Mouse (Mus musculus) embryonic facial prominence, embryonic 10.5 days (tissue): Measurements from ENCODE around the gene Zfp185. TPM values are rescaled to one million over a fixed set of nuclear protein-coding genes. Genes with fewer than 3 reads are reported as not detected.
A peak's percentile ranks its signal among the peaks of the same experiment; 100 is the strongest.

ENCODE experiments used
- DNase-seq: peaks from one replicate; pipeline ENCODE4 v3.0.0-alpha.2; 2017; ENCODE audit warnings: low spot score
- H3K27ac ChIP-seq: fragments of 300-500 bp; sonication (generic); replicated peaks from 2 replicates; pipeline ENCODE4 v1.5.1; 2016; ENCODE audit warnings: mild to moderate bottlenecking
- H3K27me3 ChIP-seq: fragments of 300-500 bp; sonication (generic); replicated peaks from 2 replicates; pipeline ENCODE4 v1.6.1; 2016; ENCODE audit warnings: low read depth, mild to moderate bottlenecking; ENCODE audit not compliant: poor library complexity, severe bottlenecking
- H3K36me3 ChIP-seq: fragments of 300-500 bp; sonication (generic); replicated peaks from 2 replicates; pipeline ENCODE4 v1.6.1; 2016; ENCODE audit warnings: mild to moderate bottlenecking, moderate library complexity
- H3K4me1 ChIP-seq: fragments of 300-500 bp; sonication (generic); 2 replicates; pipeline ENCODE4 v1.6.1; 2016
- H3K4me3 ChIP-seq: fragments of 300-500 bp; sonication (generic); 2 replicates; pipeline ENCODE4 v1.5.1; 2016; ENCODE audit warnings: mild to moderate bottlenecking, moderate library complexity
- H3K9me3 ChIP-seq: fragments of 300-500 bp; sonication (generic); 2 replicates; pipeline ENCODE4 v1.6.1; 2016; ENCODE audit warnings: mild to moderate bottlenecking
- WGBS: fragments of 180-500 bp; shearing (Covaris S2); methylation state at CpG from one replicate; pipeline ENCODE4 v1.1.7; 2016; 5-methylcytosine and 5-hydroxymethylcytosine counted together
- polyA plus RNA-seq: library from polyadenylated mRNA; unstranded; fragments of >200 nt; fragmentation: Nextera tagmentation; extraction: Ambion mirVana; gene quantifications from 2 replicates; pipeline ENCODE4 v1.2.1, GENCODE M21; 2016

The Zfp185 gene
- polyA plus RNA-seq, 1 experiment from 2014 or later: 5.6 TPM

DNA sequence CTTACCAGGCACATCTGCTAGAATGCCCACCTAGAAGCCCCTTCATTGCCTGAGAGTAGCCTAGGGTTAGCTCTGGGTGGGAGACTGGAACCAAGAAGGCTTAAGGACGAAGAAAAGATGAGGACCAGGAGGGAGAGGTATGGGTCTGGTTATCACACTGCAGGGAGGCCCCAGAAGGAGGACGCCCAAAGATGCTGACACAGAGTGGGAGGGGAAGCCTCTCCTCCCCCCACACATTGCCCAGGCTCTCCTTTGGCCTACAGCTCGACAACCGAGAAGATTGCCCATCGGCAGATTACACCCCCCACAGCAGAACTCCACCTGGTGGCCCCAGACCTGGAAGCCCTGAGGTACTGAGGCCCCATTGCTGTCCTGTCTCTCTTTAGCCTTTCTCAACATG lies 16.0 kb downstream of the Zfp185 start:
- Histone ChIP-seq H3K4me3 (no peak overlapping the region), H3K36me3 (no peaks in the 10 kb centered on the region), H3K9me3 (no peaks in the 10 kb centered on the region), H3K27me3 (peaks cover 22% of the 10 kb centered on the region), H3K27ac (no peak overlapping the region), H3K4me1 (no peaks in the 10 kb centered on the region)
- WGBS: 82% methylated on average over 5 of the region's 5 CpGs
- DNase-seq: no peak

DNA sequence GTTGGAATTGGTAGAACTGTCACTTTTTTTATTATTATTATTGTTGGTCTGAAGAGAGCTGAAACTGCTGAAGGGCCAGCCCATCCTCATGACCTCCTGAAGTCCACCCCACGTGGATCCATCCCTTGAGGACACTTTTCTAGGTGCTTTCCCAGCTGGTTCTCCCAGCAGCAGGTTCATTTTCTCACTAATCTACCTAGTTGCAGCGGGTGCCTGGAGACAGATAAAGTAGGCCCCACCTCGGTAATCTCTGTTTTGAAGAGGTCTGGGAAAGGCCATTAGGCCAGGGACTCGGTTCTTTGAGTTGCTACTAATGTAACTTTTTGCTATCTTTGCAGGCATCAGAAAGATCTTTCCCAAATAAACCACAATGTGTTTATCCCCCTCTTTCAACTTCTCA lies 18.5 kb downstream of the Zfp185 start:
- Histone ChIP-seq H3K27ac (no peak overlapping the region), H3K4me3 (no peak overlapping the region), H3K27me3 (peaks cover 12% of the 10 kb centered on the region), H3K9me3 (no peaks in the 10 kb centered on the region), H3K36me3 (no peaks in the 10 kb centered on the region), H3K4me1 (no peaks in the 10 kb centered on the region)
- DNase-seq: no peak
- WGBS: 70% methylated on average over 4 of the region's 4 CpGs

DNA sequence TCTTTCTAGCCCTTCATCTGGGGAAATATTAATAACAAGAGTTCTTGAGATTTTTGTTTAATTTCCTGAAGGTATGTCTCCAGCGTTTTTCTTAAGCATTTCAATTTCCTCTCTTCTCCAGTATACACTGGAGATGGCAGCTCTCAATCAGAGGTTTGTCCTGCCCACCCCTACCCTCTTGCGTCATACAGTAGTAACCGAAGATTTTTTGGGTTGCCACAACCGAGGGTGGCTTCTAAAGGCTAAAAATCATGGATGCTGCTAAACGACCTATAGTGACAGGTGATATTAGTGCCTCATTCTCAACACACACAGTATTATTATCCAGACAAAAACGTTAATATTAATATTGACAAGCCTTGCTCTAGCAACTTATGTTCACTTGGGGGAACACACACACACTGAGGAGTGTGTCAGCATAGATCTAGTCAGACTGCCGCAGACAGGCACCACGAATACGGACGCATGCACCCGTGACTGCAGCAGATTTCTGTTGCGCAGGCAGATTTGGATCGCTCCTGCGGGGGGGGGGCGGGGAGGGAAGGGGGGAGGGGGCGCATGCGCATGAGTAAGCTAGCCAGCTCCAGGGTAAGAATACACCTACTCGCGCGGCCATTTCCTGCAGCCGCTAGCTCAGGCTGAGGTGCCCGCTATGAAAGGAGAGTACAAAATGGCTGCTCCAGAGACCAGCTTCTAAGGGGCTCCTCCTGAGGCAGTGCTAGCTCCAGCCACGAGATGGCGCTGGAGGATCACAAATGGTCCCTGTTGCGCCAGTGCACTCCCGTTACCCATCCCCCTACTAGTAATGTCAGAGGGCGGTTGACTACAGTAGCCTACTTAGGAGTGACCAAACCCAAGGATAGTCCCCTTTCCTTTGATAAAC lies 20.7 kb downstream of the Zfp185 start:
- Histone ChIP-seq H3K4me1 (no peaks in the 10 kb centered on the region), H3K27me3 (peaks cover 13% of the 10 kb centered on the region; the same call in 1 of the 2 replicates), H3K9me3 (no peaks in the 10 kb centered on the region), H3K4me3 (peak overlapping the region; percentile 51), H3K27ac (peak overlapping the region; percentile 61), H3K36me3 (no peaks in the 10 kb centered on the region)
- DNase-seq: peak; percentile 92
- 20% methylated on average over 26 of the region's 27 CpGs for WGBS

DNA sequence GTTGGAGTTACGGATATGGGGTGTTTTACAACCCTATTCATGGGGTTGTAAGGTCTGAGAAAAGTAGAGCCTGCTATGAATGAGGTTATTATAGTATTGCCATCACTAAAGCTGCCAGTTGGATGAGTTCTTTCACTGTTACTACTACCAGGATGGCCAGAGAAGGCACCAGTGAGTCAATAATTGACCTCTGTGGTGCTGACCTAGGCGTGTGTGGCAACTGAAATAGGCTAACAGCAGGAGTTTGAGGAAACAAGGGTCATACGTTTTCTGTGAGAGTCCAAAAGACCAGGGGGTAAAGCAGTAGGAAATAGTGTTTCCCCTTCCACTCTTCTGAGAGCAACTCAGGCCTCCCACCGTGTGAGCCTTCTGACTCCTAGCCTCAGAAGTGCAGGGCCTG lies 25.7 kb downstream of the Zfp185 start:
- no peak for DNase-seq
- H3K9me3 ChIP-seq: no peaks in the 10 kb centered on the region
- H3K4me3 ChIP-seq: no peak overlapping the region
- no peaks in the 10 kb centered on the region for H3K36me3 ChIP-seq
- 60% methylated on average over 4 of the region's 4 CpGs for WGBS
- H3K27ac ChIP-seq: no peak overlapping the region
- H3K4me1 ChIP-seq: no peaks in the 10 kb centered on the region
- H3K27me3 ChIP-seq: peaks cover 25% of the 10 kb centered on the region; the same call in 1 of the 2 replicates

DNA sequence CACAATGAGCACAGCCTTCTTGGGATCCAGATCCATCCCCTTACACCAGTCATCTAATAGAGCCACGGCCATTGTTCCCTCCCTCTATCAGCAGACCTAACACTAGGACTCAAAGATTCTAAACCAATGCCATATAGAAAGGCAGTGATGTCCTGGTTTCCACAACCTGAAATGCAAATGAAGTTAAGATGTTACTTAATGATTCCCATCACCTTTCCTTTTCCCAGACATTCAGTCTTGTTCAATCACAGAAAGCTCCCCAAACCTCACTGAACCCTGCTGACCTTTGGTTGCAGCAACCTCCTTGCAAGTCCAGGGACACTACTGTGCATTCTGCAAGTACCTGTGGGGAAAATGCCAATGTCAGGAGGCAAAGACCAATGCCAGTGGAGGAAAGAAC lies 49.9 kb downstream of the Zfp185 start, which contains the start of gene Pnma5:
Gene Pnma5, minus strand, starts transcription at position 101 of the 400 bp plus-strand sequence.
- Histone ChIP-seq H3K36me3 (no peaks in the 10 kb centered on the region), H3K27me3 (peaks cover 16% of the 10 kb centered on the region), H3K9me3 (no peaks in the 10 kb centered on the region), H3K4me3 (no peak within 1 kb of the TSS), H3K4me1 (no peaks in the 10 kb centered on the region), H3K27ac (no peak within 1 kb of the TSS)
- no peak for DNase-seq
- 77% methylated on average over 1 of the region's 1 CpGs for WGBS

DNA sequence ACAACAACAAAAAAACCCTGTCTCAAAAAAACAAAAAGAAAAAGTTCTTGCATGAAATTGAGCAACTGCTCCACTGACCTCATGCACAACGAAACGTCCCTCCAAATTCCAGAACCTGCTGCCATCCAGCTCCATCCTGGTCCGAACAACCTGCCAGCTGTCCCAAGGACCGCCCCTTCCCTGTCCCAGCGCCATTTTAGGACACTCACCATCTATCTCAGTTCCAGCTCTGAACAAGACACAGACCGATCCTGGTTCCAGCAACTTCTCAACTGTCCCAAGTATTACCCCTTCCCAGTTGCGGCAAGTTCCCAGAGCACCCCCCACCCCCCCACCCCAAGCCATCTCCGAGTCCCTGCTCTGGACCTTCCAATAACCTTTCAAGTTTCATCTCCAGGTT lies 51.7 kb downstream of the Zfp185 start:
- Histone ChIP-seq H3K27me3 (peaks cover 16% of the 10 kb centered on the region), H3K9me3 (no peaks in the 10 kb centered on the region), H3K4me1 (no peaks in the 10 kb centered on the region), H3K36me3 (no peaks in the 10 kb centered on the region), H3K27ac (no peak overlapping the region), H3K4me3 (no peak overlapping the region)
- WGBS: 82% methylated on average over 8 of the region's 8 CpGs
- DNase-seq: no peak

DNA sequence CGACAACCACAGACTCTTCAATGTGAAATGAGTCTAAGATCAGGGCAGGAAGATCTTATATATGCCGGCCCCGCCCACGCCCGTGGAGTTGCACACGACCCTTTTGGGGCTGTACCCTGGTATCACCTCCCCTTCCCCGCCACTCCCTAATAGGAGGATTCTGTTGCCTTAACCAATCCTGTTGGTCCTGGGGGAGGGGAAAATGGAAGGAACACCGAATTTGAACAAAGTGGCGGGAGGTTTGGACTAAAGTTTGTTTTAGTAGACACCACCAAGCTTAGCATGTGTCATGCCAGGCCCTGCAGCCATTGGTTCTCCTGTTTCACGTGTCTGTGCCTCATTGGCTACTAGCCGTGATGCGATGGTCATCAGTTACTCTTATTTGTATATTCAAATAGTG lies 52.5 kb downstream of the Zfp185 start:
- DNase-seq: no peak
- no peak overlapping the region for H3K27ac ChIP-seq
- H3K36me3 ChIP-seq: no peaks in the 10 kb centered on the region
- no peak overlapping the region for H3K4me3 ChIP-seq
- H3K27me3 ChIP-seq: peaks cover 16% of the 10 kb centered on the region
- H3K9me3 ChIP-seq: no peaks in the 10 kb centered on the region
- 80% methylated on average over 12 of the region's 12 CpGs for WGBS
- H3K4me1 ChIP-seq: no peaks in the 10 kb centered on the region

DNA sequence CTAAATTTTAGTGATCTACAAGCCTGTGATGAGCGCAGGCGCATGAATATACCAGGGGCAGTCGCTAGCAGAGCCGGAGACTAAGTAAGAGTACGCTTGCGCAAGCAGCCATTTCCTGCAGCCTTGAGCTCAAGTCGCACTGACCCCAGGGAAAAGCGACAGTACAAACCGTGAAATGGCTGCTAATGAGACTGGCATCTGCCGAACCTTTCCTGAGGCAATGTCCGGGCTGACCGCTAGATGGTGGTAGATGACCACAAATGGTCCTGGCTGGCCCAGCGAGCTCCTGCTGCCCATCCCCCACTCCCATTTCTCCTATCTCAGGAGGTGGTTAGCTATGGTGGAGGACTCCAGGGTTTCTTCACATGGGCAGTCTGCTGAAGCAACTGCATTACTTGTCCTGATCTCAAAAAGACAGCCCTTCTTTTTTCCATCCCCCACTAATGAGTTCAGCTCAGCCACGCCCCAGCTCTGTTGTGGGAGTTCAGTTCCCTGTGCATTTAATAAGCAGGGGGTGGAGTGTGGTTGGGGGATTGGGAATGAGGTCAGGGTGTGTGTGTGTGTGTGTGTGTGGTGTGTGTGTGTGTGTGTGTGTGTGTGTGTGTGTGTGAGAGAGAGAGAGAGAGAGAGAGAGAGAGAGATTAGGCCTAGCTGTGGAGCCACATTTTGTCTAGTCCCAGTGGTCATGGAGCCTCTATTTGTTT lies 66.9 kb downstream of the Zfp185 start:
- Histone ChIP-seq H3K27ac (peak overlapping the region; percentile 59), H3K27me3 (no peaks in the 10 kb centered on the region), H3K4me1 (no peaks in the 10 kb centered on the region), H3K9me3 (no peaks in the 10 kb centered on the region), H3K36me3 (no peaks in the 10 kb centered on the region), H3K4me3 (peak overlapping the region; percentile 34; the same call in 1 of the 2 replicates)
- DNase-seq: peak; percentile 90
- 19% methylated on average over 14 of the region's 14 CpGs for WGBS

DNA sequence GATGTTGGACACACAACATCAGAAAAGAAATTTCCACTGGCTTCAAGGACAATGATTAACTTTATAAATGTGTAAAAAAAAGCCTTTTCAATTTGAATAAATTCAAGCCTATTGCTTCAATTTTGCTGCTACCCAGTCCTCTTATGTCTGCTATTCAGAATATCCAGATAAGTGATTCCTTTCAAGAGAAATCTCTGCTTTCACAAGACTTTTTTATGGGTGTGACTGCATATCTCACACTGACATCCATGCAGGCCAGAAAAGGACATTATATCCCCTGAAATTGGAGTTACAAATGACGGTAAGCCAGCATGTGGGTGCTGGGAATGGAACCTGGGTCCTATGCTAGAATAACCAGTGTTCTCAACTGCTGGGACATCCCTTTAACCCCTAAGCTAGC lies 74.4 kb downstream of the Zfp185 start:
- Histone ChIP-seq H3K9me3 (no peaks in the 10 kb centered on the region), H3K4me3 (no peak overlapping the region), H3K27me3 (peaks cover 34% of the 10 kb centered on the region), H3K36me3 (no peaks in the 10 kb centered on the region), H3K4me1 (peaks cover 8% of the 10 kb centered on the region), H3K27ac (no peak overlapping the region)
- no peak for DNase-seq
- WGBS: 83% methylated on average over 1 of the region's 1 CpGs

DNA sequence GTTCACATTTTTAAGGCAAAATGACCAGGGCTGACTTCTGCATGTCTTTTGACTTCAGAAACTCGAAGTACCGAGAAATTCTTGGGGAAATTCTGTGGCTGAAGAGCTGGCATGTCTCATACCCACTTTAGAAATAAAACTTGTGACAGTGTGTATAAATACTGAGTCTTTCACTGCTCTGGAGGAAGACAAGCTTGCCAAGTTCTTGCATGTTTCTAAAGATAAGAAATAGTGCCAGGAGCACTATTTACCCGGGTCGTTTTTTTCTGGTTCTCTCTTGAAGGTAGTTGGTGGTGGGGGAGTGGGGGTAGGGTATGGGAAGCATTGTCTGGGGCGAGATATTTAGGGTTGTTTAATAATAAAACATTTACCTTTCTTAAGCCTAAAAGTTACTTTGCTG lies 75.2 kb downstream of the Zfp185 start:
- Histone ChIP-seq H3K4me1 (peaks cover 8% of the 10 kb centered on the region), H3K9me3 (no peaks in the 10 kb centered on the region), H3K4me3 (no peak overlapping the region), H3K36me3 (no peaks in the 10 kb centered on the region), H3K27ac (no peak overlapping the region), H3K27me3 (peaks cover 34% of the 10 kb centered on the region)
- 63% methylated on average over 5 of the region's 5 CpGs for WGBS
- DNase-seq: no peak

DNA sequence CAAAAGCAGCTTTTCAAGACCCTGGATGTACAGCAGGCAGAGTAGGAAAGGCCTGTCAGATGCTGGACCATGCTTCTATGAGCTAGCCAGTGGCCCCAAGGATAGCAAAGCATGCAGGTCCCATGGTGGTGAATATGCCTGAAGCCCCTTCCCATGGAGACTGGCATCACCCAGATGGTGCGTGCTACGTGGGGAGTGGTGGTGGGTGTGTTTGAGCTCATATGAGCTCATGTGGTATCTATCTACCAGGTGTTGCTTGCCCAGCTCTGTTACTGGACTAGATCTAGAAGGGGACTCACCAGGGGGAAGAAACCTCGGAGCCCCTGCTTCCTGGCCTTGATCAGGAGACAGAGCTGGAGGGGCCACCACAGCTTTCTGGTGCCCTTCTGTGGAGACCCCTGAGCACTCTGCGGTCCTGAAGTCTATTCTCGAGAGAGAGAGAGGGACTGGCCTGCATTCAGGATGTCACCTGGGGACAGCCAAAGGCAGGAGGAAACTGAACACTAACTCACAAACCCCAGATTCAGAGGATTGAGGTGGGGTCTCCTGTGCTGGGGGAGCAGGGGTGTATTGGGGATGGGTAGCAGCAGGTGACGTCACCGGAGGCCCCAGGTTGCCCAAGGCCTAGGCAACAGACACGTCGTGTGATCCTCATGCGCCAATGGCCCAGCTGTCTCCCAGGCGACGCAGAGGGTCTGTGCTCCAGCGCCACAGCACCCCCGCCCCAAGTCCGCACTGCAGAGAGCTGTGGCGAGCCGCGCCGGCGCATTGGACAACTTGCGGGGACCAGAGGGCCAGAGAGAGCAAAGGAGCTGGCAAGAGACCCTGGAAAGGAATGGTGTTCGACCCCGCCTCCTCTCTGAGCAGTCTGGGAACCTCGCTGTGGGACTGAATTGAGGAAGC lies 76.6 kb downstream of the Zfp185 start:
- H3K4me3 ChIP-seq: peak overlapping the region; percentile 45
- H3K36me3 ChIP-seq: no peaks in the 10 kb centered on the region
- no peaks in the 10 kb centered on the region for H3K9me3 ChIP-seq
- DNase-seq: peak; percentile 49
- H3K4me1 ChIP-seq: peaks cover 8% of the 10 kb centered on the region
- 29% methylated on average over 24 of the region's 24 CpGs for WGBS
- peaks cover 42% of the 10 kb centered on the region for H3K27me3 ChIP-seq
- H3K27ac ChIP-seq: peak overlapping the region; percentile 24; the same call in 1 of the 2 replicates

DNA sequence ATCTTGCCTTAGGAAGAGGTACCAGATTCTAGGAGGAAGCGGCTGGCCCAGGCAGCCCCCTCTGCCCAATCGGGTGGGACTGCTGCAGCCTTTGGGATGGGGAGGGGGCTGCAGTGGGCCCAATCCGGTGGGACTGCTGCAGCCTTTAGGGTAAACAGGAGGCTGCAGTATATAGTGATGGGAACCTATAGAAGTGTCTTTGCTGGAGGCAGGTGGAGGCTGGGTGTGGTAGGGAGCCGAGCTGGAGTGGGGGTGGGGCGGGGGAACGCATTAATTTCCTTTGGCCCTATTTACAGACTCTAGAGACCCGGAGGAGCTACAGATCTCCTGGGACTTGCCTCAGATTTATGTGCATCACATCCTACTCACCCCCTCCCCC lies 77.3 kb downstream of the Zfp185 start, which contains the start of gene Pnma3:
Gene Pnma3, plus strand, starts transcription at position 373 of the 379 bp plus-strand sequence.
- H3K9me3 ChIP-seq: no peaks in the 10 kb centered on the region
- H3K27ac ChIP-seq: peak within 1 kb of the TSS; percentile 24; the same call in 1 of the 2 replicates
- peaks cover 42% of the 10 kb centered on the region for H3K27me3 ChIP-seq
- H3K36me3 ChIP-seq: no peaks in the 10 kb centered on the region
- H3K4me3 ChIP-seq: peak within 1 kb of the TSS; percentile 45
- DNase-seq: no peak
- H3K4me1 ChIP-seq: peaks cover 8% of the 10 kb centered on the region
- WGBS: 33% methylated on average over 7 of the region's 7 CpGs
